Mouse (Mus musculus): ENCODE measurements around the gene Gpr82.

DNA sequence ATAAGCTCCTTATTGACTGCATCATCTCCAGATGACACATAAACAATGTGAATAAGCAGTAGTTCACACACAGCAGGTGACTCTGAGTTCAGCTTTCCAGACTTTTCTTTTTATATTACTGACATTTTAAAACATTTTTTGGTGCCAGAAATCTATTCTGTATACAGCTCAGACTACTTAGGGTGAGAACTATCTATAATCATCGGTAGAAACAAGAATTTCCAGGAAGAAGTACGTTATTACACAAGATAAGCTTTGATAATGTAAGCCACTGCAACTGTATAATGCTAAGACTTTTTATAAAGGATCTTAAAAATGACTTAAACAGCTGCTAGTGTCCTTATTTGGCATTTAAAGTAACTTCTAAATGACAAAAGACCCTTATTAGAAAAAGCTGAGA lies 49.0 kb upstream of the Gpr82 start:
- TF ChIP-seq POLR2A (IDR thresholded peaks at IDR 0.05; ENCODE audit: low read depth, low read length) (no peak), CTCF (IDR thresholded peaks at IDR 0.05; ENCODE audit: extremely low read depth, insufficient read length, insufficient replicate concordance, low read depth, low read length) (no peak)
